Mouse (Mus musculus) cortical plate, adult 2 months (tissue): Measurements from ENCODE around the gene Ddx55.
A peak's percentile ranks its signal among the peaks of the same experiment; 100 is the strongest.

Experiments used
- CTCF ChIP-seq: fragments of 200-500 bp; IDR thresholded peaks from 2 replicates; pipeline ENCODE4 v1.5.1; 2011; ENCODE audit warnings: mild to moderate bottlenecking, control low read depth, low read length; ENCODE audit not compliant: insufficient read depth; ENCODE audit errors: extremely low read depth
- POLR2A ChIP-seq: fragments of 200-500 bp; IDR thresholded peaks from 2 replicates; pipeline ENCODE4 v1.6.1; 2011; ENCODE audit warnings: mild to moderate bottlenecking, low read length, control low read depth; ENCODE audit not compliant: insufficient read depth; ENCODE audit errors: extremely low read depth

DNA sequence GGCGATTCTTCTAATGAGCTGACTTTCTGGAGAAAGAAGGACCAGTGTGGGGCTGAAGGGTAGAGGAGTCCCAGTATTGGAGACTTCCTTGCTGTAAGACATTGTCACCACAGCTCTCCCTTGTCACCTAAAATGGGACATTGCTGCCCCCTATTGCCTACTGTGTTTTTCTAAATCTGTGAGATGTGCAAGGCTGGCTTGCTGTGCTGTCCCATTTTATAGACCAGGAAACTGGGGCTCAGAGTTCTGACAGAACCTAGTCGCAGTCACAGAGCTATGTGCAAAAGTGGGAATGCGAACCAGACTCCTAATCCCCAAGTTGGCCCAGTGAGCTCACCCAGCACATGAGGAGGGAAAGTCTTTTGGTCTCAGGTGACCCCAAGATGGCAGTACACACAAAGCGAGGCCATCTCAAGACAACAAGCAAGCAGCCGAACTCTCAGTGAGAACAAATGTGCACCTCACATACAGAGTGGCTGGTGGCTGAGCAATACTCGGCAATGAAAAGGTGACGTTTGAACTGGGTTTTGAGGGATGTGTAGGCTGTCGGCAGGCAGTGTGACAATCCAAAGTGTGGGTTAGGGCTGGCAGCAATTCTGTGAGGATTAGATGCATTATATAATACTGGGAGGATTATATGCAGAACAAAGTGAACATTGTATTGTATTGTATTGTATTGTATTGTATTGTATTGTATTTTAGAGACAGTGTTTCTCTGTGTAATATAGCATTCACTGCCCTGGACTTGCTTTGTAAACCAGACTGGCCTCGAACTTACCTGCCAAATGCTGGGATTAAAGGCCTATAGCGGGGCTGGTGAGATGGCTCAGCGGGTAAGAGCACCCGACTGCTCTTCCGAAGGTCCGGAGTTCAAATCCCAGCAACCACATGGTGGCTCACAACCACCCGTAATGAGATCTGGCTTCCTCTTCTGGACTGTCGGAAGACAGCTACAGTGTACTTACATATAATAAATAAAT, 13.6 kb upstream of the Ddx55 start:
- TF ChIP-seq POLR2A (no peak), CTCF (peak; percentile 72)
